Mouse (Mus musculus) erythroblast, embryonic 14.5 days (primary cell): ENCODE measurements around the gene Ptger4.

Source experiments
- GATA1 ChIP-seq: IDR thresholded peaks from 2 replicates; pipeline ENCODE4 v1.6.1; 2012; ENCODE audit warnings: low read length, inconsistent platforms, mixed read lengths
- TAL1 ChIP-seq: IDR thresholded peaks from 3 replicates; pipeline ENCODE4 v1.6.1; 2012; ENCODE audit warnings: low read length, inconsistent platforms, mixed read lengths

GRCm38 (mm10) chr15:5281316-5281715 lies 37.3 kb upstream of the Ptger4 start:
- TF ChIP-seq GATA1 (no peak), TAL1 (no peak)
